Mouse (Mus musculus): ENCODE measurements around the gene Rbp1.

Rbp1 gene

DNA sequence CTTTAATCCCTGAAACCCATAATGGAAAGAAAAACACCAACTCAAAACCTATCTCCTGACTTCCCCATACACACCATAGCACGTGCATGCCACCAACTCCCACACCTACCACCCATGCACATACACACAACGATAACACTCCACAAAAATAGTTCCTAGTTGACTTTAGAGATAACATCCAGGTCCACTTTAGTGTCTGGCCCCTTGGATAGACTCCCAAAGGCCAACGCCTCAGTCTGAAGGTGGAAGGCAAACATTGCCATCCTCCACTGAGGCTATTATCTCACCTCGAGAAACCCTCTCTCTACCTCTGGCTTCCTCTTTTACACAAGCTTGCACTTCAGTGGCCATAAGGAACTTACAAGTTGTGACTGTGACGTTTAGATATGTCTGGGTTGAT, 69.5 kb downstream of the Rbp1 start:
- in situ Hi-C loops (cut with MseI, MboI), result no loop called here

- in situ Hi-C loops (cut with MseI, MboI), result no loop called here
Observed at GRCm38 (mm10) chr9:98492821-98493220, 70.1 kb downstream of the Rbp1 start.
